Mouse (Mus musculus) CH12F3 (cell line): Measurements from ENCODE around the gene Dnase1.
"Not testable (repeated sequence)": the region's sequence is repeated elsewhere in the genome, so short reads cannot be mapped to it uniquely, and the experiment has no call there.

Source experiments
- in situ Hi-C: fragments of 300-500 bp; cut with MboI; formaldehyde crosslinking; loops from 2 replicates; pipeline ENCODE4 v1.14.3; 2020; ENCODE audit warnings: low sequenced_read_pairs

Gene Dnase1

GRCm38 (mm10) chr16:4044093-4044492, 7.4 kb downstream of the Dnase1 start:
- in situ Hi-C loops, result no loop called here

GRCm38 (mm10) chr16:4045524-4045923, 8.8 kb downstream of the Dnase1 start:
- in situ Hi-C loops, result no loop called here

DNA sequence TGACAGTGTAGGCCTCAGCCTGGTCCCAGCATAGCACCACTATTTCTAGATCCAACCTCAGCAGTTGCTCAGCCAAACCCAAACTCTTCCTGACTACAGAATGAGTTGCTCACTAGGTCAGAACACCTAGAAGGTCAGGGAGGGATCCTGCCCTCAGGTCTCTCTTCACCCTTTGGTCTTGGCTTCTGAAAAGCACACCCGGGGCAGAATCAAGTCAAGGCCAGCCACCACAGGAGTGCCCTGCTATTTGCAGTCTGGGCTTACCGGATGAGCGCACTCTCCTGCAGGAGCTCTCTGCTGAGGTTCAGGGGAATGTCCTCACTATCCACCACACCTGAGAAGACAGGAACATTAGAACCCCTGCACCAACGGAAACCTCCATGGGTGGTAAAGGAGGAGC, 15.9 kb downstream of the Dnase1 start:
- in situ Hi-C loops, result no loop called here

DNA sequence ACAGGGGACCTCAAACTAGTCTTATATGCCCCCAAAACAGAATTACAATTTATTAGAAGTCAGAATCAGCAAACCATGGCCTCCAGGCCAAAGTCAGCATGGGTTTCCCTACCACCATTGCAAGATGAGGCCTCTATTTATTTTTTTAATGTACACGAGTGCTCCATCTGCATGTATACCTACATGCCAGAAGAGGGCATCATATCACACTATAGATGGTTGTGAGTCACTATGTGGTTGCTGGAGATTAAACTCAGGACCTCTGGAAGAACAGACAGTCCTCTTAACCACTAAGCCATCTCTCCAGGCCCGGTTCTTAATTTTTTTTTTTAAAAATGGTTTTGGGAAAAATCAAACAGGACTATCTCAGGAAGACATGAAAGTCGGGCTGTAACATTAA, 17.1 kb downstream of the Dnase1 start:
- in situ Hi-C loops, result no loop called here

DNA sequence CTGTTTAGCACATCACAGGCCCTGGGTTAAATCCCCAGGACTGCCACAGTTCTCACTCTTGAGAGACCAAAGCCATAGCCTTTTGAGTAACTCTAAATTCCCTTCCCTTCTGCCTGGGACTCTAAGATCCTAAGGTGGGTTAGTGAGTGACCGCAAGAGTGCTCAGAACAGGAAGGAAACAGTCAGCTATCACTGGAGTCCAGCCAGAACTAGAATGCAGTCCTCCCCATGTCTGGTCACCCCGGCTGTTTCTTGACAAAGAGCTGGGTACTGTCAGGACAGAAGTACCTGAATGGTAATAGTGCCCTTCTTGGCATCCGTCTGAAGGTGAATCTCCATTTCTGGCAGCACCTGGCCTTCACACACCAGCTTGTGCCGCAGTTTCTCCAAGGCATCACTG, 28.2 kb downstream of the Dnase1 start:
- in situ Hi-C loops, result loop anchor here (10.0 kb wide), 1 partner anchor 220 kb away; no protein-coding TSS in a partner anchor

- in situ Hi-C loops, result loop anchor here (10.0 kb wide), 1 partner anchor 216 kb away; no protein-coding TSS in a partner anchor
Observed at GRCm38 (mm10) chr16:4068588-4068987, 31.8 kb downstream of the Dnase1 start.

DNA sequence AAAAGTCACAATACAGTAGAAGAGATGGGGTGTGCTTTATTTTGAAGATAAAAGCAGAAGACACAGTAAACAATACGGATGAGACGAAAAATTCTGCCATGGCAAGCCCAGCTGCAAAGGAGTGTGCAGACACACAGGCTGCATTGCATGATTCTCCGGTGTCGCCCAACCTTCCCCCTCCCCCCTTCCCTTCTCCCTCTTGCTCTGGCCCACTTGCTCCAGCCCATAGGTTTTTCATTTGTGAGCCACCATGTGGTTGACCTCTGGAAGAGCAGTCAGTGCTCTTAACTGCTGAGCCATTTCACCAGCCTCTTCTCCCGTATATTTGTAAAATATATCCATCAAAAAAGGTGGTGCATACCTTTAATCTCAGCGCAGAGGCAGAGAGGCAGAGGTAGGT, 37.6 kb downstream of the Dnase1 start:
- in situ Hi-C loops, result no loop called here

DNA sequence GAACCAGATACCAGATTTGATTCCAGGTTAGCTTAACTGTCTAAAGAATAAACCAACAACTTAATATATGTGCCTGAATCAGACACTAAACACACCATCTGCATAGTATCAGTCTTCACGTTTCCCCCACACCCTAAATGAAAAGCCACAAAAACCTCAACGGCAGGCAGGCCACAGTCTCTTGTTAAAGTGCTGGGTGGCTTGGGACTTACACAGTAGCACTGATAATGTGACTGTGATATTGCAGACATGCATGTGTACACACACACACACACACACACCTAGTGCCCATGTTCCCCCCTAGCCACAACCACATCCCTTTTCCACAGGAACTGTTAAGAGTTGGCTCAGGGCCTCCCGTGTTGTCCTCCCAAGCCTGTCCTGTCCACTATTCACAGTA, 38.1 kb downstream of the Dnase1 start:
- in situ Hi-C loops, result no loop called here

DNA sequence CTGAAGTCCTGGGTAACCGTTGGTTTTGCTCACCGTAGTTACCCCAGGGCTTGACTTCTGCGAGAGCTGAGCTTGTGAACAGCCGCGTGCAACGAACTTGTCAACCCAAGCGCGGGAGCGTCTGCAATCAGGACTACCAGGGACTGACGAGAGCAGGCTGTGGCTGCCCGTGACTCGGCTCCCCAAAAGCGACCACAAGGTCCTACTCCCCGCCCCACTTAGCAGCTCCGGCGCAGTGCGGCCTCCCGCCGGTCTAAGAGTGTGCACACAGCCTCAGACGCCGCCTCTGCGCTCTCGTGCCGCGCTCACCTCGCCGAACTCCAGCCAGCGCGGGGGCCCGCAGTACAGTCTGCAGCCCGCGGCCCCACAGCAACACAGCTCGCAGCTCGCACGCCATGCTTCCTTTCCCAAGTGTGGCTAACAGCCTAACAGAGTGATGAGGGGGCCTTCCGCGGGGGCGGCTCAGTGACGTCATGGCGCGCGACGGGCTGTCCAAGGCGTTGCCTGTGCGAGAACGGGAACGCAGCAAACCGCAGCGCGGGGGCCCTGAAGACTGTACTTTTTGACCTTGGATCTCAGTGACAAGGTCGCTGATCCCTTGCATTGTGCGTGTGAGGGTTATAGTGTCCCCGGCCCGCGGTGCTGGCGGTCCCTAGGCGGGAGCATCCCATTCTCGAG, 40.8 kb downstream of the Dnase1 start, which contains the start of gene Trap1:
Gene Trap1, minus strand, starts transcription at position 444 of the 678 bp plus-strand sequence.
- in situ Hi-C loops, result no loop called here

GRCm38 (mm10) chr16:4078302-4078701, 41.6 kb downstream of the Dnase1 start:
- in situ Hi-C loops, result not testable (repeated sequence)

GRCm38 (mm10) chr16:4079656-4080055, 42.9 kb downstream of the Dnase1 start:
- in situ Hi-C loops, result no loop called here

DNA sequence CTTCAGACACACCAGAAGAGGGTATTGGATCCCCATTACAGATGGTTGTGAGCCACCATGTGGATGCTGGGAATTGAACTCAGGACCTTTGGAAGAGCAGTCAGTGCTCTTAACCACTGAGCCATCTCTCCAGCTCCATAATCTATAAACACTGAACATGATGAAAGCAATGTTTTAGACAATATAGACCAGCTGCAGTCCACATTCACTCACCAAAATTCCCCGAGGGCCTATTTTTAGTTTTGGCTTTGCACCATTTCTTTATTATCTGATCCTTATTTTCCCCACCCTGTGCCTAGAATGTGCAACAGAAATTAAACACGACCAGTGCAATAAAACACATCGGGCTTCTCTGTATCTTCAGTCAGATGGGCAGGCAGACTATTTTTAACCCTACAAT, 43.7 kb downstream of the Dnase1 start:
- in situ Hi-C loops, result not testable (repeated sequence)

DNA sequence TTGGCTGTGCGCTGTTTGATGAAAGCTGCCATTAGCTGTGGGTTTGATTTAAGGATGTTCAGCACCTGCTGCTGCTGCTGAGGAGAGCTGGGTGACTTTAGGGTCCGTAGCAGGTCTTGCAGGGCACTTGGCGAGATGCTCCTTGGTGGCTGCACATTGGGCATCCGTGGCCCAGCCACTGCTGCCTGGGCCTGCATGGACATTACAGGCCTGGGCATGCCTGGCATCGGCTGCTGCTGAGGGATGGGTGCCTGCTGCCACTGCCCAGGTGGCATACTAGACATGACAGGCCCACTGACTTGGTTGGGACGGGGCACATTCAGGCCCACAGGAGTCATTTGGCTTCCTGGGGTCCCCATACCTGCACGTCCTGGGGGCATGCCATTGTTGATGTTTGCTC, 48.3 kb downstream of the Dnase1 start:
- in situ Hi-C loops, result no loop called here

DNA sequence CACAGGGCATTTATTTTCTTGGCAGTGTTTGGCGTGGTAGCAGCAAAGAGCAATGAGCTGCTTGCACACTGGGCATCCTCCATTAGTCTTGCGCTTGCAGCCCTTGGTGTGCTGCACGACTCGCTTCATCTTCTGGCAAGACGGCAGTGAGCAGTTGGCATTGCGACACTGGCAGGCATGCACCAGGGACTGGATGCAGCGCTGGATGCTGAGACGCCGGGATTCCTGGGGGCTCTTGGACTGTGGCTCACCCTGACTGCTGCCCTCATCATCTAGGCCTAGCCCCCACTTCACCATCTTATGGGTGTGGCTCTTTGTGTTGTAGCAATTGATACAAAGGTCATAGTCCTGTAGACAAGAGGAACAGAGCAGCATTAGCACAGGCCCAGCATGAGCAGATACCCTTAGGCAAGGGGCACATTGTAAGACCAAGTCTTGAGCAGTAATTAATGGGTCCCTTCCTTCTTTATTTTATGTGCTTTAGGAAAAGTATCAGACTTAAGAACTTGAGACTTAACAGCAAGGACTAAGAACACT, 49.2 kb downstream of the Dnase1 start:
- in situ Hi-C loops, result no loop called here

DNA sequence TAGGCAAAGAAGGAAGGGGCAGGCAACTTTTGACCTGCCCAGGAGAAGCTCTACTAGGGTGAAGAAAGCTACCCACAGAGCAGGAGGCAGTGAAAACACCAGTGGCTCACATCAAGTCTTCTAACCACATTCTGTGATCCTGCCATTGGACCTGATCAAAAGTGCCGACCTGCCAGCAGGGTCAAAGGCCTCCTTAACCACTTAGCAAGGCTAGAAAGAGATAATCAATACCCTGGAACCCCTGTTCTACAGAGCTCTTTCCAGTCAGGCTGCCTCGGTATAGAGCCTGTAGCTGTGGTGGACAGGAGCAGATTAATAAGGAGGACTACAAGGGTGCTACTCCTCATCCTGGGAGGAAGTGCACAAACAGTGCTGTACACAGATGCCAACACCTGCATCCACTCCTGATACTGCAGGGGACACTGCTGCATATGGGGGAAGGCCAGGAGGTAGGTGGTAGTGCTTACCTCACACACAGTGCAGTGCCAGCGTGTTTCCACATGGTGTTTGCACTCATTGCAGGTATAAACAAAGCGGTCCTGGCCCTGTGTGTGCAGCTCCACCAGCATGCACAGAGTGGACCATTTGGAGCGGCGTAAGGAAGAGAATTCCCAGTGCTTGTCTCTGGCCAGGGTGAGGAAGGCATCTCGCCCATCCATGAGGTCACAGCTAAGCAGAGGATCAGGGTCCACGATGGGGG, 50.6 kb downstream of the Dnase1 start:
- in situ Hi-C loops, result no loop called here
